Mouse (Mus musculus) stomach, postnatal 0 days (tissue): ENCODE results near the gene Tnp1.

Experiments
- CTCF ChIP-seq: IDR thresholded peaks from 2 replicates; pipeline ENCODE4 v1.5.1; 2016; ENCODE audit warnings: antibody characterized with exemption, low read depth, mild to moderate bottlenecking, moderate library complexity
- EP300 ChIP-seq: optimal IDR thresholded peaks from 2 replicates; pipeline ENCODE3; 2016; ENCODE audit warnings: antibody characterized with exemption

- no peak for TF ChIP-seq CTCF
- no peak for TF ChIP-seq EP300
Measured at GRCm38 (mm10) chr1:73060271-73060670, 44.6 kb upstream of the Tnp1 start.
